Mouse (Mus musculus): ENCODE data around the gene Treml1. TPM values are rescaled to one million over a fixed set of nuclear protein-coding genes. Genes with fewer than 3 reads are reported as not detected.
A peak's percentile ranks its signal among the peaks of the same experiment; 100 is the strongest.

The Treml1 gene
- total RNA-seq, 4 experiments from 2014 or later = 0.36 to 0.91 (median 0.74) TPM

- peak; percentile 100 for DNase-seq (ENCODE audit: low spot score in 2 of 2)
These were observed 49.9 kb downstream of the Treml1 start, which contains the start of the genes Nfya and Oard1 for GRCm38 (mm10) chr17:48409380-48410298. Nfya (minus strand) TSS chr17:48409906. Oard1 (plus strand) TSS chr17:48410014.

GRCm38 (mm10) chr17:48410299-48410785, 50.6 kb downstream of the Treml1 start:
- no peak for DNase-seq (ENCODE audit: low spot score in 2 of 2)

- DNase-seq (ENCODE audit: low spot score in 2 of 2) = no peak
These were observed 51.5 kb downstream of the Treml1 start for GRCm38 (mm10) chr17:48411241-48411640.

GRCm38 (mm10) chr17:48416011-48416410, 56.3 kb downstream of the Treml1 start:
- no peak for DNase-seq (ENCODE audit: low spot score in 2 of 2)

Other genes with a start within 250 kb of the Treml1 start
- not detected for gene 9830107B12Rik, start 213.6 kb upstream of the Treml1 start, total RNA-seq (2022)
- under 1 TPM in 1 of 4 experiments, not detected in 3; 0.58 TPM for gene A530064D06Rik, start 192.6 kb upstream of the Treml1 start, total RNA-seq (2022)
- not detected for gene Trem1, start 127.1 kb upstream of the Treml1 start, total RNA-seq (2022)
- not detected for gene Trem3, start 112.1 kb upstream of the Treml1 start, total RNA-seq (2022)
- gene Treml4, start 95.6 kb upstream of the Treml1 start, total RNA-seq (2022) = not detected
- gene Treml2, start 60.4 kb upstream of the Treml1 start, total RNA-seq (2022) = 1 to 10 TPM in 2 of 4 experiments, under 1 TPM in 2; 0.14 to 2.8 (median 1.5) TPM
- gene B430306N03Rik, start 43.8 kb upstream of the Treml1 start, total RNA-seq (2022) = under 1 TPM in 3 of 4 experiments, not detected in 1; 0.21 to 0.64 (median 0.43) TPM
- gene Trem2, start 13.5 kb upstream of the Treml1 start, total RNA-seq (2022) = 100 to 1,000 TPM in 2 of 4 experiments, 10 to 100 TPM in 2; 12.2 to 201 (median 95.9) TPM
- gene Nfya, start 50.0 kb downstream of the Treml1 start, total RNA-seq (2022) = 10 to 100 TPM; 22.2 to 35.0 (median 27.9) TPM
- 10 to 100 TPM; 13.2 to 18.9 (median 16.0) TPM for gene Oard1, start 50.1 kb downstream of the Treml1 start, total RNA-seq (2022)
- gene Apobec2, start 73.0 kb downstream of the Treml1 start, total RNA-seq (2022) = under 1 TPM in 1 of 4 experiments, not detected in 3; 0.23 TPM
- gene Tspo2, start 91.6 kb downstream of the Treml1 start, total RNA-seq (2022) = not detected
- 1 to 10 TPM in 1 of 4 experiments, under 1 TPM in 3; 0.67 to 1.3 (median 0.80) TPM for gene Unc5cl, start 95.0 kb downstream of the Treml1 start, total RNA-seq (2022)